Mouse (Mus musculus) frontal cortex, adult (tissue): ENCODE data around the gene Ankzf1.
"Not testable (repeated sequence)": the region's sequence is repeated elsewhere in the genome, so short reads cannot be mapped to it uniquely, and the experiment has no call there.

Source experiments
- ATAC-seq: cut with Nextera tagmentation; 2 replicates; pipeline ENCODE4 v1.9.2; 2017; ENCODE audit warnings: mild to moderate bottlenecking, moderate library complexity, mixed read lengths; ENCODE audit not compliant: low TSS enrichment

Ankzf1 gene

GRCm38 (mm10) chr1:75225473-75225872 is 33.5 kb downstream of the Ankzf1 start:
- ATAC-seq: no peak

- no peak for ATAC-seq
Observed at GRCm38 (mm10) chr1:75226138-75226537, 34.2 kb downstream of the Ankzf1 start.

GRCm38 (mm10) chr1:75227653-75228052 is 35.7 kb downstream of the Ankzf1 start:
- no peak for ATAC-seq

DNA sequence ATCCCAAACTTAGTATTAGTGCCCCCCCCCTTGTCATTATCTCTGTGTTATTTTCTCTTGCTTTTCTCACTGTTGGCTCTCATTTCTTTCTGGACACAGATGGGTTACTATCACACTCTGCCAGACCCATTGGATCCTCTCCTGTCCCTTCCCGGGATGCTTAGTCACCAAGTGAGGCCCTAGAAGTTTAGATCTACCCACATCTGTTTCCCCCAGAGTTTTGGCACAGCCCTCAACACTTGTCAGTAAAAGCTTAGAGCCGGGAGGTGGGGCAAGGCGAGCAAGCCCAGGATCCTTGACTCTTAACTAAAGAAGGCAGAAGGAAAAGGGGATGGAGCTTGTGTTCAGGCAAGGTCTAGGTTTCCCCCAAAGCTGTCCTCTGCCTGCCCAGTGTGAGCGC is 37.2 kb downstream of the Ankzf1 start:
- ATAC-seq: no peak

DNA sequence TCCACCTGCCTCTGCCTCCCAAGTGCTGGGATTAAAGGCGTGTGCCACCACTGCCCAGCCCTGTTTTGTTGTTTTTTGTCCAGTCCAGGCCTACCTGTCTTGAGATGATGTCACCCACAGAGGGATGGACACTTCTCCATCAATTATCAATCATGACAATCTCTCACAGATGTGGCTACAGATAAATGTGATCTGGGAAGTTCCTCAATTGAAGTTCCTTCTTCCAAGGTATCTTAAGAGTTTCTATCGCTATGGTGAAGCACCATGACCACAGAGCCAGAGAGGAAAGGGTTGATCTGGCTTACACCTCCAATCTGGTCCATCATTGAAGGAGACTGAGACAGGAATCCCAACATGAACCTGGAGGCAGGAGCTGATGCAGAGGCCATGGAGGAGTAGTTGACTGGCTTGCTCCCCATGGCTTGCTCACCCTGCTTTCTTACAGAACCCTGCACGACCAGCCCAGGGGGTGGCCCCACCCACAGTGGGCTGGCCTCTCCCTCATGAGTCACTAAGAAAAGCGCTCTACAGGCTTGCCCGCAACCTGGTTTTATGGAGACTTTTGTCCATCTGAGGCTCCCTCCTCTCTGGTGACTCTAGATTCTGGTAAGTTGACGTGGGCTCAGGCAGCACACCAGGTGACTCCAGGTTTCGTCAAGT is 38.5 kb downstream of the Ankzf1 start:
- no peak for ATAC-seq

DNA sequence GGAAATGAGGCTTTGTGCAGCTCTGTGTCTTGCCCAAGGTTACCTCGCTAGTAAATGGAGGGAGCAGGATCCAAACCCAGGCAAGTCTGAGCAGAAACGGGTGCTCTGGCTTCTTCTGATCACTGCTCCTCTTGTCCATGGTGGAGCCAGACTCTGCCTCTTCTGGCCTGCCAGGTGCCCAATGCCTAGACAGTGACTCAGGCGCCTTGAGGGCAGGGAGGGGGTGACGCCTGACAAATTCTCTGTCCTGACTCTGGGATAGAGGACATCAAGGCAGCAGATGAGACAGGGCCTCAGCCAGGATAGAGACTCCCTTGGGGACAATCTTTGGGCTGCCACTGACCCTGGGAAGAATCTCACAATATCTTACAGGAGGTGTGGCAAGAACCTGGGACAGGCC is 39.3 kb downstream of the Ankzf1 start:
- ATAC-seq: no peak; the same call in 1 of the 2 replicates

GRCm38 (mm10) chr1:75231664-75232152 is 39.8 kb downstream of the Ankzf1 start, which contains the start of gene A630095N17Rik:
Gene A630095N17Rik (minus strand): TSS chr1:75232102.
- ATAC-seq: no peak

DNA sequence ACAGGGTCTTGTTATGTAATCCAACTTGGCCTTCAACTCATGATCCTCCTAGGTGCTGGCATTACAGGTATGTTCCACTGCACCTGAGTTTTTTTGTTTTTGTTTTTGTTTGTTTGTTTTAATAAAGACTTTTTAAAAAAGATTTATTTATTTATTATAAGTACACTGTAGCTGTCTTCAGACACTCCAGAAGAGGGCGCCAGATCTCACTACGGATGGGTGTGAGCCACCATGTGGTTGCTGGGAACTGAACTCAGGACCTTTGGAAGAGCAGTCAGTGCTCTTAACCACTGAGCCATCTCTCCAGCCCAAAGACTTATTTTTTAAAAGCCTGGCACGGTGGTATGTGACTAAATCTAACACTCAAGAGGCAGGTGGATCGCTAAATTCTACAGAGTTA is 40.5 kb downstream of the Ankzf1 start:
- ATAC-seq: not testable (repeated sequence)

DNA sequence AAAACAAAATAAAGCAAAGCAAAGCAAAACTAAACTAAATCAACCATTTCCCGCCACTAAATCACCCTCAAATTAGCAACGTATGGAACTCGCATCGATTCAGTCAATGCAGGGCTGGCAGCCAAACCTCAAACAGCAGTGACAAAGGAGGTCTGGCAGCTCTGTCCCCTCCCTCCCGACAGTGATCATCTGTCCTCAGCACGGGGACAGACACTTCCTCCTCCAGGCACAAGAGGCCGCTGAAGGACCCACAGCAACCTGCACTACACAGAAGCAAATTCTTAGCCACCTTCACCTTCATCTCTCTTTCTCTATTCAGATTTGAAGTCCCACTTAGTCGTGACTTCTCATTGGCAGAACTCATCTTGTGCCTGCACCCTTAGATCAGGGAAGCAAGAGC is 42.7 kb downstream of the Ankzf1 start:
- ATAC-seq: peak; percentile 45

DNA sequence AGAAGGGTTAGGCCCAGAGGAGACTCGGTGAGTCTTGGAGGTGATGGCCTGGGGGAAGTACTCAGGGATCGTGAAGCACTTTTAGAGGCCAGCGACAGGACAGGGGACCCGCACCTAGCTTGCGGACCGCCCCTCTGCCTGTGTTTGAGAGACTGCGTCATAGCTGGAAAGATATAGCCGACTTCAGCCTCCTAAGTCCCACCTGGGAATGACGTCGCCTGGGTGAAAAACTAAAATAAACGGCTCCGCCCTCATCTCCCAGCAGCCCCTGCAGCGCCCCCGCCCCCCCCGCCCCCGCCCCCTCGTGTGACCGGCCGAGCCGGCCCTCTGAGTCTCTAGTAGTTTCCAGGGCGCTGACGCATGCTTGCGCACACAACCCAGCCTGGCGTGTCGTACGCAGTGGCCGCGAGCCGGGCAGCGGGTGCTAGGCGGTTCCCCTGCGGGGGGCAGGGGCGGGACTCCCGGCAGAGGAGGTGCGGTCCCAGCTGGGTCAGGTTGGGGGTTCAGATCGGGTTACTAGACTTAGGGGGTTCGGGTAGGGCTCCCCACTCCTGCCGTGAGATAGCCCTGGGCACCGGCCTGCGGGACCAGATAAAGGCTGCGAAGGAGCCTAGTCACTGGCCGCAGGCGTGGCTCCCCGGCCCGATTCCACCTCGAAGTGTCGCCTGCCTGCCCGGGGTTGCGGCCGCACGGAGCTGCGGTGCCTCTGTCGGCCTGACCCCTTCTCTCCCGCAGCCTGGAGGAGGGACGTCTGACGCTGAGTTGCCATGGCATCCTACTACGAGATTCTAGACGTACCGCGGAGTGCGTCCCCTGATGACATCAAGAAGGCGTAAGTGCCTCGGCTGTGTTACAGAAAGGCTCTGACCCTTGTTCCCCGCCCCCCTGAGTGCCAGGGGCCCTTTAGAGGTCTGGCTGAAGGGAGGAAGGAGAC is 44.4 kb downstream of the Ankzf1 start, which contains the start of gene Dnajb2:
Gene Dnajb2 (plus strand): TSS at position 290 of the 934 bp plus-strand sequence.
- peak; percentile 51 for ATAC-seq

GRCm38 (mm10) chr1:75239591-75239990 is 47.6 kb downstream of the Ankzf1 start:
- ATAC-seq: peak; percentile 18; the same call in 1 of the 2 replicates

DNA sequence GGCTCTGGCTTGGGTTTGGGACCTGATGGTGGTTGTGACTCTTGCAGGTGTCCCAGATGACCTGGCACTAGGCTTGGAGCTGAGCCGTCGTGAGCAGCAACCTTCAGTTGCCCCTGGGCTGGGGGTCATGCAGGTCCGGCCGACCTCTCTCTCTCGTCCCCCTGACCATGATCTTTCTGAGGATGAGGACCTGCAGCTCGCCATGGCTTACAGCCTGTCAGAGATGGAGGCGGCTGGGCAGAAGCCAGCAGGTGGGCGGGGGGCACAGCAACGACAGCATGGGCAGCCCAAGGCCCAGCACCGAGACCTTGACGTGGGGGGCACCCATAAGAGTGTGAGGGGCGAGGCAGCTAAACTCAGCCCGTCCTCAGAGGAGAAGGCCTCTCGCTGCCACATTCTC is 51.5 kb downstream of the Ankzf1 start:
- no peak for ATAC-seq

GRCm38 (mm10) chr1:75244175-75244826 is 52.4 kb downstream of the Ankzf1 start:
- ATAC-seq: peak; percentile 20

DNA sequence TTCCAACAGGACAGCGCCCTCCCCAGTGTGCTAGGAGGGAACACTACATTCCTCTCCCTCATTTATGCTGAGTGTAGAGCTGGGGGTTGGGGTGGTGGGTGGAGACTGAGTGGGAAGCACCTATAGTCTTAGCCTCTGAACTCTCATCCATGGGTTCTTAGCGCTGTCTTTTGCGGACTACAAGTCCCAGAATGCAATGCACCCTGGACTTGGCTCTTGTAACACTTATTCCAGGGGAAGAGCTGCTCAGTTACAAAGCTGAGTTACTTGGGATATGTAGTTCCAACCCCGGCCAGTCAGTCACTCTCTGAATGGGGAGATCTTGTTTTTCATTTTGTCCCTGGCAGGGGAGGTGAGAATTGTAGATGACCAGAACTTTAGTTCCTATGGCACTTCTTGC is 52.9 kb downstream of the Ankzf1 start:
- peak; percentile 73 for ATAC-seq

DNA sequence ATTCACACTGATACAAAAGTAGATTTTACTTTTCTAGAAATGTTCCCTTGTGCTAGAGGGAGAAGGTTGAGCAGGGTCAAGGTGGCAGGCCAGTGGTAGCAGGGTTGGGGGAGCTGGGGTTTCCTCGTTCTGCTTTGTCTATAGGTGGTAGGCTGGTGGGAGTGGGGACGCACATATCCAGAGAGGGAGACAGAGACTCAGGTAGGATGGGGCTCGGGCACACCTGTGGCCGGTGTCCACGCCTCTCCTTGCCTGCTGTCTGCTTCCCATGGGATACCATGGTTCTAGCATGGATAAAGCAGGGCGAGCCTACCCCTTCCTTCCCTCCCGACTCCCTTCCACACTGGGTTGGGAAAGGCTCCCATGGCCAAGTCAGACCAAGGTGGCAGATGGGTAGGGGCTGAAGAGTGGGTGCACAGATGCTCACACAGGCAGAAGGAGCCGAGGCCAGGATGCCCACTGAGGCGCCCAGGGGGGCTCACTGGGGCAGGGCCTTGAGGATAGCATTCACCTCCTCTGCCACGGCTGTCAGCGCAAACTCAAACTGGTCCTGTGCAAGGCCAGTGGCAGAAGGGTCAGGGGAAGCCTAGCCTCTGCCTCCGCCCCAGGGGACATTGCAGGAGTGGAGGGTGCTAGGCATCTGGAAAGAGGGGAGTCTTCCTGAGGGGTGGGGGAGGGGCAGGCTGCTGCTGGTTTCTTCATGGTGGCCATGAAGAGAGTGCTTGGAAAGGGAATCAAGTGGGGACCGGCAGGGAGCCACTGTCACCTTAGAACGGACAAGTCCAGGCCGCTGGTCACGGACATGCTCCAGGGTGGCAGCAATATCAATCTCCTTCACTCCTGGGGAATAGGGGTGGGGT is 55.4 kb downstream of the Ankzf1 start:
- no peak for ATAC-seq

- peak; percentile 13 for ATAC-seq
Observed at GRCm38 (mm10) chr1:75248041-75248772, 56.3 kb downstream of the Ankzf1 start.
